Comparison of ENCODE assay signal across 8 mouse cellular contexts in the genomic region with DNA sequence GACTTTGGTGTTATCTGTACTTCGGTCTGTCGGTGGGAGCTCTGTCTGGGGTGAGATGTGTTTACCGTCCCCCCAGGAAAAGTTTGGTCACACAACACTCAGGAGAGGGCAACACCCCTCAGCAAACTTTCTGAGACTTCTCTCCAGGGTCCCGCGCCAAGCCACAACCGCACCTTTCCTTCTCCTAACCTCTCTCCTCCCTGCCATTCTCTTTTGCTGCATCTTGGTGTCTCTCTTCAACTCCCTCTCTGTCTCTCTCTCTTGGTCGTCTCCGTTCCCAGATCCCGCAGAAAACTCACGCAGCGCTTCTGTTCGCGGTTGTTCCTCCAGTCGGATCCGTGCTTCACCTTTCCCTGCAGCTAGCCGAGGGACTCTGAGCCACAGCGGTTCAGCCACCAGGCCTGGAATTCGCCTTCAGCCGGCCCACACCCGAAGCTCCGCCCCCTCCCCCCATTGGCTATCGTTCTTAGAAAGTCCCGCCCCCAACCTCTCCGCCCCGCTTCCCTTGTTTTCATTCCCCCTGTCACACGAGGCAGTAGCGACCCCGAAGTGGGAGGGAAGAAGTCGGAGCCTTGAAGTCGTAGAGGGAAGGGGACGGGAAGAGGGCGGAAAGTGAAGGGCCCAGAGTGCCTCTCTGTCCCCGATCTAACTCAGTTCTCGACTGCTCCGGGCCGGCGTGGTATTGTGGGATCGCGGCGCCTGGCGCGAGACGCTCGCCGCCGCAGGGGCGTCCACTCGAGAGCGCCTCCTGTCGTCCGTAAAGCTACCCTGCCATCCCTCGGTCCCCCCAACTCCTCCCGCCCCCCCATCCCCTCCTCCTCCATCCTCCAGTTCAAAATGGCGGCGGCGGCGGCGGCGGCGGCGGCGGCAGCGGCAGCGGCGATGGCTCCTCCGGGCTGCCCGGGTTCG. TPM values are rescaled to one million over a fixed set of nuclear protein-coding genes. Genes with fewer than 3 reads are reported as not detected.
DNase-seq lines count a peak whose midpoint lies in the region; ATAC-seq and TF ChIP-seq lines count a peak whose summit lies in the region.

A gene (minus strand): TSS at position 431 of the 909 bp plus-strand sequence.
A gene (plus strand): TSS at position 823 of the 909 bp plus-strand sequence.

- peak within 1 kb of the TSS; percentile 99 for H3K9ac ChIP-seq in kidney, embryonic 14.5 days (ENCODE audit: low read depth, low read length)
- peak within 1 kb of the TSS; percentile 99 for H3K9ac ChIP-seq in limb, embryonic 15.5 days

- H3K36me3 ChIP-seq in kidney, embryonic 14.5 days (ENCODE audit: control insufficient read depth, insufficient read depth, low read length), result no peaks in the 10 kb centered on the region
- peaks cover 1% of the 10 kb centered on the region; the same call in 1 of the 2 replicates for H3K36me3 ChIP-seq in limb, embryonic 15.5 days

- peak within 1 kb of the TSS; percentile 84 for H3K4me3 ChIP-seq in bone marrow macrophage, adult 2 months (ENCODE audit: insufficient read depth, low read length)
- H3K4me3 ChIP-seq in embryonic fibroblast, embryonic 13.5 days (ENCODE audit: insufficient read depth, low read length), result peak within 1 kb of the TSS; percentile 91
- H3K4me3 ChIP-seq in kidney, embryonic 14.5 days (ENCODE audit: low read length), result peak within 1 kb of the TSS; percentile 99
- peak within 1 kb of the TSS; percentile 100 for H3K4me3 ChIP-seq in limb, embryonic 15.5 days

- ATAC-seq in kidney, embryonic 14.5 days (ENCODE audit: low FRiP score, low TSS enrichment), result peak; percentile 96
- peak; percentile 99 for ATAC-seq in limb, embryonic 15.5 days (ENCODE audit: insufficient number of reproducible peaks, low FRiP score, low TSS enrichment, low read depth)

- no peaks in the 10 kb centered on the region; the same call in 1 of the 2 replicates for H3K9me3 ChIP-seq in kidney, embryonic 14.5 days (ENCODE audit: control insufficient read depth, low read length)
- H3K9me3 ChIP-seq in limb, embryonic 15.5 days, result no peaks in the 10 kb centered on the region

- TF ChIP-seq CTCF in bone marrow macrophage, adult 2 months (IDR thresholded peaks at IDR 0.05; ENCODE audit: low read depth, low read length), result peak; percentile 36; the same call in 1 of the 2 replicates
- peak; percentile 75 for TF ChIP-seq CTCF in embryonic fibroblast, embryonic 13.5 days (IDR thresholded peaks at IDR 0.05; ENCODE audit: borderline replicate concordance, insufficient read depth, low read length)

- peak; percentile 97 for DNase-seq in A20 (ENCODE audit: low read depth, low spot score)
- DNase-seq in heart, adult 9 months (ENCODE audit: low spot score in 2 of 2), result peak; percentile 95 to 97
- peak; percentile 75 to 85 for DNase-seq in monocyte, adult 2 months (ENCODE audit: low read depth in 1 of 2, low spot score in 2 of 2)
- DNase-seq in spleen, postnatal 36 days (ENCODE audit: low spot score in 2 of 2), result peak; percentile 88 to 92

- peak within 1 kb of the TSS; percentile 79 for H3K27ac ChIP-seq in bone marrow macrophage, adult 2 months (ENCODE audit: insufficient read depth, low read depth, low read length)
- H3K27ac ChIP-seq in embryonic fibroblast, embryonic 13.5 days (ENCODE audit: insufficient read depth, low read length), result peak within 1 kb of the TSS; percentile 92
- H3K27ac ChIP-seq in kidney, embryonic 14.5 days (ENCODE audit: low read depth, low read length), result peak within 1 kb of the TSS; percentile 98
- peak within 1 kb of the TSS; percentile 98 for H3K27ac ChIP-seq in limb, embryonic 15.5 days

- WGBS in kidney, embryonic 14.5 days, result under 1% methylated on average over 52 of the region's 68 CpGs
- WGBS in limb, embryonic 15.5 days, result under 1% methylated on average over 57 of the region's 68 CpGs

- H3K27me3 ChIP-seq in kidney, embryonic 14.5 days (ENCODE audit: control insufficient read depth, insufficient read depth, low read length), result no peaks in the 10 kb centered on the region
- no peaks in the 10 kb centered on the region for H3K27me3 ChIP-seq in limb, embryonic 15.5 days

- no peaks in the 10 kb centered on the region for H3K4me1 ChIP-seq in bone marrow macrophage, adult 2 months (ENCODE audit: control insufficient read depth, insufficient read depth, low read length)
- H3K4me1 ChIP-seq in embryonic fibroblast, embryonic 13.5 days (ENCODE audit: control insufficient read depth, insufficient read depth, low read length), result no peaks in the 10 kb centered on the region
- peaks cover 4% of the 10 kb centered on the region for H3K4me1 ChIP-seq in kidney, embryonic 14.5 days (ENCODE audit: control insufficient read depth, insufficient read depth, low read length)
- peaks cover 9% of the 10 kb centered on the region; the same call in 1 of the 2 replicates for H3K4me1 ChIP-seq in limb, embryonic 15.5 days

- 0 out of 2 replicates have a peak, but pooled peaks have one; percentile 37 for TF ChIP-seq POLR2A in bone marrow macrophage, adult 2 months (IDR thresholded peaks at IDR 0.05; ENCODE audit: borderline replicate concordance, low read depth, low read length)
- TF ChIP-seq POLR2A in embryonic fibroblast, embryonic 13.5 days (IDR thresholded peaks at IDR 0.05; ENCODE audit: low read depth, low read length), result peak; percentile 98

- peak within 1 kb of the TSS; percentile 89 for H3K4me2 ChIP-seq in kidney, embryonic 14.5 days (replicated peaks; ENCODE audit: low read depth, low read length)
- peak within 1 kb of the TSS; percentile 63 for H3K4me2 ChIP-seq in limb, embryonic 15.5 days

RNA-seq across cellular contexts. Expression of the first gene that starts in this region (rescaled TPM):
- polyA plus RNA-seq in bone marrow macrophage, adult 2 months (2012; ENCODE audit: insufficient read depth, insufficient read length, missing spikeins), result 15.9 and 20.6 TPM in 2 replicates
- polyA plus RNA-seq in embryonic fibroblast, embryonic 13.5 days (2011; ENCODE audit: insufficient read length, low read depth, missing spikeins), result 21.9 and 22.2 TPM in 2 replicates
- 44.4 and 50.8 TPM in 2 replicates for polyA plus RNA-seq in kidney, embryonic 14.5 days (2014; fragmentation: Nextera tagmentation; extraction: Ambion mirVana)
- 72.2 and 97.0 TPM in 2 replicates for polyA plus RNA-seq in limb, embryonic 15.5 days (2015; fragmentation: Nextera tagmentation; extraction: Ambion mirVana)

RNA-seq across cellular contexts. Expression of the second gene that starts in this region (rescaled TPM):
- 23.1 and 31.4 TPM in 2 replicates for polyA plus RNA-seq in bone marrow macrophage, adult 2 months (2012; ENCODE audit: insufficient read depth, insufficient read length, missing spikeins)
- 24.2 and 26.2 TPM in 2 replicates for polyA plus RNA-seq in embryonic fibroblast, embryonic 13.5 days (2011; ENCODE audit: insufficient read length, low read depth, missing spikeins)
- polyA plus RNA-seq in kidney, embryonic 14.5 days (2014; fragmentation: Nextera tagmentation; extraction: Ambion mirVana), result 19.0 and 28.4 TPM in 2 replicates
- polyA plus RNA-seq in limb, embryonic 15.5 days (2015; fragmentation: Nextera tagmentation; extraction: Ambion mirVana), result 19.7 and 22.8 TPM in 2 replicates

Comparison
In these comparisons a context has a peak if more than half of its experiments do, and no peak if none do; other contexts are left out.
1. Peak in every context shown above with its lines: DNase-seq, ATAC-seq, H3K4me3 ChIP-seq and H3K27ac ChIP-seq.